Mouse (Mus musculus): Measurements from ENCODE around the gene Homer1. TPM values are rescaled to one million over a fixed set of nuclear protein-coding genes. Genes with fewer than 3 reads are reported as not detected.

The Homer1 gene
- polyA plus RNA-seq, 1 experiment from 2014 or later, result 2.2 TPM

DNA sequence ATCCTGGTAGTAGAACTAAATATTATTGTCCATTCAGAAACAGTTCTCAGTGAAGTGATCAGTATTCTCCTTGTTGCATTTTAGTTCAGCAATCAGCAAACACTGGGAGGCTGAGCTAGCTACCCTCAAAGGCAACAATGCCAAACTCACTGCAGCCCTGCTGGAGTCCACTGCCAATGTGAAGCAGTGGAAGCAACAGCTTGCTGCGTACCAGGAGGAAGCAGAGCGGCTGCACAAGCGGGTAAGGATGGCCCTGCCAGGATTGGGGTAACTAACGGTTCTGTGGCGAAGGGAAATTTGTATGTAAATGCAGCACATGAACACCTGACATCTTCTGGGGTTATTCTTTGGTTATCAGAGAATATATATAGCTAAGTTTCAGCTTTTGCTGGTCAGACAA is 88.0 kb downstream of the Homer1 start:
- Histone ChIP-seq H3K36me3 (ENCODE audit: control insufficient read depth, insufficient read depth, low read length) (no peaks in the 10 kb centered on the region), H3K9ac (ENCODE audit: low read length) (no peak overlapping the region), H3K4me1 (replicated peaks; ENCODE audit: control insufficient read depth, insufficient read depth) (no peaks in the 10 kb centered on the region), H3K4me2 (replicated peaks; ENCODE audit: low read depth) (no peak overlapping the region), H3K27me3 (ENCODE audit: control insufficient read depth, insufficient read depth, low read length) (no peaks in the 10 kb centered on the region), H3K9me3 (ENCODE audit: control insufficient read depth, low read length) (no peaks in the 10 kb centered on the region), H3K27ac (replicated peaks) (no peak overlapping the region), H3K4me3 (ENCODE audit: low read depth, low read length) (no peak overlapping the region)
- TF ChIP-seq CTCF (IDR thresholded peaks at IDR 0.05; ENCODE audit: low read depth) (no peak), EP300 (optimal IDR thresholded peaks at IDR 0.05) (no peak)
- DNase-seq (ENCODE audit: low spot score) (no peak), ATAC-seq (ENCODE audit: low FRiP score, low TSS enrichment) (no peak)
- 92% methylated on average over 5 of the region's 5 CpGs for whole genome bisulfite sequencing

GRCm38 (mm10) chr13:93388594-93389241 is 89.3 kb downstream of the Homer1 start:
- no peak overlapping the region for H3K9ac ChIP-seq (ENCODE audit: low read length)
- 27% methylated on average over 7 of the region's 7 CpGs for WGBS
- no peak overlapping the region for H3K27ac ChIP-seq (replicated peaks)
- no peaks in the 10 kb centered on the region for H3K36me3 ChIP-seq (ENCODE audit: control insufficient read depth, insufficient read depth, low read length)
- H3K9me3 ChIP-seq (ENCODE audit: control insufficient read depth, low read length), result no peaks in the 10 kb centered on the region
- no peak for DNase-seq (ENCODE audit: low spot score)
- H3K4me3 ChIP-seq (ENCODE audit: low read depth, low read length), result no peak overlapping the region
- TF ChIP-seq CTCF (IDR thresholded peaks at IDR 0.05; ENCODE audit: low read depth) (no peak), EP300 (optimal IDR thresholded peaks at IDR 0.05) (no peak)
- no peak overlapping the region for H3K4me2 ChIP-seq (replicated peaks; ENCODE audit: low read depth)
- H3K27me3 ChIP-seq (ENCODE audit: control insufficient read depth, insufficient read depth, low read length), result no peaks in the 10 kb centered on the region
- H3K4me1 ChIP-seq (replicated peaks; ENCODE audit: control insufficient read depth, insufficient read depth), result no peaks in the 10 kb centered on the region
- no peak for ATAC-seq (ENCODE audit: low FRiP score, low TSS enrichment)

- Histone ChIP-seq H3K9ac (ENCODE audit: low read length) (no peak overlapping the region), H3K27me3 (ENCODE audit: control insufficient read depth, insufficient read depth, low read length) (no peaks in the 10 kb centered on the region), H3K4me1 (replicated peaks; ENCODE audit: control insufficient read depth, insufficient read depth) (no peaks in the 10 kb centered on the region), H3K4me3 (ENCODE audit: low read depth, low read length) (no peak overlapping the region), H3K36me3 (ENCODE audit: control insufficient read depth, insufficient read depth, low read length) (no peaks in the 10 kb centered on the region), H3K4me2 (replicated peaks; ENCODE audit: low read depth) (no peak overlapping the region), H3K9me3 (ENCODE audit: control insufficient read depth, low read length) (no peaks in the 10 kb centered on the region), H3K27ac (replicated peaks) (no peak overlapping the region)
- no peak for ATAC-seq (ENCODE audit: low FRiP score, low TSS enrichment)
- TF ChIP-seq EP300 (optimal IDR thresholded peaks at IDR 0.05), result no peak
- no peak for TF ChIP-seq CTCF (IDR thresholded peaks at IDR 0.05; ENCODE audit: low read depth)
- peak; percentile 15 for DNase-seq (ENCODE audit: low spot score)
- 26% methylated on average over 2 of the region's 2 CpGs for WGBS
These were observed 89.8 kb downstream of the Homer1 start for GRCm38 (mm10) chr13:93389242-93389625.

DNA sequence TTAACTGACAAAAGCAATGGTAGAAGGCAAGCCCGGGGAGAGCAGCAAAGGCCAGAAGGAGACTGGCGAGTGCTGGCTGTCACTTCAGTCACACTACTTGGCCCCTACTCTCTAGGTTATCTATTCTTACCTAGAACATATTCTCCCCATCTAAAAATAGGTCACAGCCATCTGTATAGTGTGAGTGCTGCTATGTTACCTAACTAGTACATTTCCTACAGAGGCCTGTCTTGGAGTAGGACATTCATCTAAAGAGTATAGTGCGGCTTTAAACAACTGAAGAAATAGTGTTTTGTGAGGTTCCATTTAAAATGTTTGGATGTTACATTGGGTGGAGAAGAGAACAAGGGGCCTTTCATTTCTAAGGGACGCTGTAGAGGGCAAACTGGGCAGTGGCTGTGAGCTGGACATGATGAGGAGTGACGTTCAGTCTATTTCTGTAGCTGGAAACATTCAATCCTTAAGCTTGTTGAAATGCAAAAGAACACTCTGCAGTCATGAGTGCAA is 100.3 kb downstream of the Homer1 start:
- Histone ChIP-seq H3K4me2 (replicated peaks; ENCODE audit: low read depth) (no peak overlapping the region), H3K9me3 (ENCODE audit: control insufficient read depth, low read length) (no peaks in the 10 kb centered on the region), H3K27me3 (ENCODE audit: control insufficient read depth, insufficient read depth, low read length) (no peaks in the 10 kb centered on the region), H3K4me3 (ENCODE audit: low read depth, low read length) (no peak overlapping the region), H3K9ac (ENCODE audit: low read length) (no peak overlapping the region), H3K27ac (replicated peaks) (no peak overlapping the region), H3K4me1 (replicated peaks; ENCODE audit: control insufficient read depth, insufficient read depth) (no peaks in the 10 kb centered on the region), H3K36me3 (ENCODE audit: control insufficient read depth, insufficient read depth, low read length) (no peaks in the 10 kb centered on the region)
- 87% methylated on average over 5 of the region's 5 CpGs for WGBS
- TF ChIP-seq EP300 (optimal IDR thresholded peaks at IDR 0.05), result no peak
- no peak for TF ChIP-seq CTCF (IDR thresholded peaks at IDR 0.05; ENCODE audit: low read depth)
- DNase-seq (ENCODE audit: low spot score) (no peak), ATAC-seq (ENCODE audit: low FRiP score, low TSS enrichment) (no peak)

GRCm38 (mm10) chr13:93401947-93402346 is 102.5 kb downstream of the Homer1 start:
- TF ChIP-seq EP300 (optimal IDR thresholded peaks at IDR 0.05) (no peak), CTCF (IDR thresholded peaks at IDR 0.05; ENCODE audit: low read depth) (no peak)
- H3K27me3 ChIP-seq (ENCODE audit: control insufficient read depth, insufficient read depth, low read length), result no peaks in the 10 kb centered on the region
- no peak overlapping the region for H3K4me2 ChIP-seq (replicated peaks; ENCODE audit: low read depth)
- no peak overlapping the region for H3K4me3 ChIP-seq (ENCODE audit: low read depth, low read length)
- no peak overlapping the region for H3K9ac ChIP-seq (ENCODE audit: low read length)
- no peaks in the 10 kb centered on the region for H3K4me1 ChIP-seq (replicated peaks; ENCODE audit: control insufficient read depth, insufficient read depth)
- no peaks in the 10 kb centered on the region for H3K36me3 ChIP-seq (ENCODE audit: control insufficient read depth, insufficient read depth, low read length)
- DNase-seq (ENCODE audit: low spot score), result no peak
- H3K27ac ChIP-seq (replicated peaks), result no peak overlapping the region
- no peaks in the 10 kb centered on the region for H3K9me3 ChIP-seq (ENCODE audit: control insufficient read depth, low read length)
- WGBS, result 81% methylated on average over 7 of the region's 7 CpGs
- no peak for ATAC-seq (ENCODE audit: low FRiP score, low TSS enrichment)

GRCm38 (mm10) chr13:93406855-93407254 is 107.4 kb downstream of the Homer1 start:
- no peak overlapping the region for H3K9ac ChIP-seq (ENCODE audit: low read length)
- DNase-seq (ENCODE audit: low spot score), result no peak
- WGBS, result 83% methylated on average over 5 of the region's 5 CpGs
- no peak overlapping the region for H3K27ac ChIP-seq (replicated peaks)
- no peaks in the 10 kb centered on the region for H3K36me3 ChIP-seq (ENCODE audit: control insufficient read depth, insufficient read depth, low read length)
- ATAC-seq (ENCODE audit: low FRiP score, low TSS enrichment), result no peak
- no peak for TF ChIP-seq CTCF (IDR thresholded peaks at IDR 0.05; ENCODE audit: low read depth)
- no peak for TF ChIP-seq EP300 (optimal IDR thresholded peaks at IDR 0.05)
- H3K9me3 ChIP-seq (ENCODE audit: control insufficient read depth, low read length), result no peaks in the 10 kb centered on the region
- H3K4me2 ChIP-seq (replicated peaks; ENCODE audit: low read depth), result no peak overlapping the region
- no peak overlapping the region for H3K4me3 ChIP-seq (ENCODE audit: low read depth, low read length)
- H3K27me3 ChIP-seq (ENCODE audit: control insufficient read depth, insufficient read depth, low read length), result no peaks in the 10 kb centered on the region
- no peaks in the 10 kb centered on the region for H3K4me1 ChIP-seq (replicated peaks; ENCODE audit: control insufficient read depth, insufficient read depth)

Measured in stomach, postnatal 0 days (tissue).